Mouse (Mus musculus): ENCODE results near the gene Gm17783. TPM values are rescaled to one million over a fixed set of nuclear protein-coding genes. Genes with fewer than 3 reads are reported as not detected.
"Not testable (repeated sequence)": the region's sequence is repeated elsewhere in the genome, so short reads cannot be mapped to it uniquely, and the experiment has no call there.

The Gm17783 gene
- polyA plus RNA-seq, 1 experiment from 2014 or later, result not detected

GRCm38 (mm10) chr16:45476991-45477390, 54.9 kb downstream of the Gm17783 start:
- no peak overlapping the region for H3K4me3 ChIP-seq
- no peak overlapping the region for H3K27ac ChIP-seq (replicated peaks)
- no peak overlapping the region for H3K9ac ChIP-seq
- H3K9me3 ChIP-seq, result no peaks in the 10 kb centered on the region
- no peaks in the 10 kb centered on the region for H3K4me1 ChIP-seq (replicated peaks)
- H3K4me2 ChIP-seq, result no peak overlapping the region
- no peaks in the 10 kb centered on the region for H3K36me3 ChIP-seq
- no peaks in the 10 kb centered on the region for H3K27me3 ChIP-seq
- no peak for ATAC-seq (ENCODE audit: low read depth)

- H3K27me3 ChIP-seq; H3K4me2 ChIP-seq; H3K9me3 ChIP-seq; H3K36me3 ChIP-seq; H3K4me1 ChIP-seq (replicated peaks); H3K4me3 ChIP-seq; ATAC-seq (ENCODE audit: low read depth); H3K27ac ChIP-seq (replicated peaks); H3K9ac ChIP-seq: not testable (repeated sequence)
- 68% methylated on average over 3 of the region's 3 CpGs for WGBS
These were observed 60.0 kb downstream of the Gm17783 start for GRCm38 (mm10) chr16:45471836-45472235.

Other genes starting within 250 kb of the Gm17783 start
- gene Cd200, start 123.0 kb downstream of the Gm17783 start, polyA plus RNA-seq (2015; fragmentation: Nextera tagmentation; extraction: Ambion mirVana), result 207 and 220 TPM in 2 replicates
- not detected in 2 replicates for gene Gm609, start 39.1 kb downstream of the Gm17783 start, polyA plus RNA-seq (2015; fragmentation: Nextera tagmentation; extraction: Ambion mirVana)
- gene Slc9c1, start 3.3 kb upstream of the Gm17783 start, polyA plus RNA-seq (2015; fragmentation: Nextera tagmentation; extraction: Ambion mirVana), result not detected in 2 replicates
- gene Gcsam, start 78.3 kb upstream of the Gm17783 start, polyA plus RNA-seq (2015; fragmentation: Nextera tagmentation; extraction: Ambion mirVana), result 0.10 TPM in 1 of 2 replicates, not detected in the other
- gene BC016579, start 122.0 kb upstream of the Gm17783 start, polyA plus RNA-seq (2015; fragmentation: Nextera tagmentation; extraction: Ambion mirVana), result not detected in 2 replicates
- 0.24 and 0.41 TPM in 2 replicates for gene Tmprss7, start 161.6 kb upstream of the Gm17783 start, polyA plus RNA-seq (2015; fragmentation: Nextera tagmentation; extraction: Ambion mirVana)
- 732 and 735 TPM in 2 replicates for gene Tagln3, start 192.6 kb upstream of the Gm17783 start, polyA plus RNA-seq (2015; fragmentation: Nextera tagmentation; extraction: Ambion mirVana)
- gene Abhd10, start 210.9 kb upstream of the Gm17783 start, polyA plus RNA-seq (2015; fragmentation: Nextera tagmentation; extraction: Ambion mirVana), result 41.2 and 44.8 TPM in 2 replicates

Measured in neural tube, embryonic 13.5 days (tissue).